Mouse (Mus musculus) embryonic facial prominence, embryonic 11.5 days (tissue): ENCODE measurements around the gene Fam198b. TPM values are rescaled to one million over a fixed set of nuclear protein-coding genes. Genes with fewer than 3 reads are reported as not detected.

Experiments used
- ATAC-seq: fragments of 200-750 bp; cut with Nextera tagmentation; replicated peaks from 2 replicates; pipeline ENCODE4 v1.8.0; 2017; ENCODE audit warnings: low read depth; ENCODE audit not compliant: insufficient number of reproducible peaks, low FRiP score, low TSS enrichment
- DNase-seq: peaks from one replicate; pipeline ENCODE4 v3.0.0-alpha.2; 2015; ENCODE audit warnings: low spot score
- H3K27ac ChIP-seq: fragments of 300-500 bp; sonication (generic); replicated peaks from 2 replicates; pipeline ENCODE4 v1.5.1; 2014; ENCODE audit warnings: mild to moderate bottlenecking, low read depth, low read length, control low read depth
- H3K27me3 ChIP-seq: fragments of 300-500 bp; sonication (generic); 2 replicates; pipeline ENCODE4 v1.6.1; 2014; ENCODE audit warnings: mild to moderate bottlenecking, low read length, moderate library complexity, mixed read lengths; ENCODE audit not compliant: control insufficient read depth, insufficient read depth
- H3K36me3 ChIP-seq: fragments of 300-500 bp; sonication (generic); replicated peaks from 2 replicates; pipeline ENCODE4 v1.6.1; 2014; ENCODE audit warnings: low read depth, mild to moderate bottlenecking, low read length, moderate library complexity, mixed read lengths; ENCODE audit not compliant: control insufficient read depth, insufficient read depth
- H3K4me1 ChIP-seq: fragments of 300-500 bp; sonication (generic); 2 replicates; pipeline ENCODE4 v1.6.1; 2014; ENCODE audit warnings: low read length, mixed read lengths; ENCODE audit not compliant: control insufficient read depth, insufficient read depth
- H3K4me2 ChIP-seq: fragments of 300-500 bp; sonication (generic); 2 replicates; pipeline ENCODE4 v1.6.1; 2014; ENCODE audit warnings: low read depth, mild to moderate bottlenecking, control low read depth, low read length, moderate library complexity
- H3K4me3 ChIP-seq: fragments of 300-500 bp; sonication (generic); 2 replicates; pipeline ENCODE4 v1.5.1; 2014; ENCODE audit warnings: low read depth, low read length, control low read depth
- H3K9ac ChIP-seq: fragments of 300-500 bp; sonication (generic); replicated peaks from 2 replicates; pipeline ENCODE4 v1.6.1; 2014; ENCODE audit warnings: mild to moderate bottlenecking, control low read depth, low read length
- H3K9me3 ChIP-seq: fragments of 300-500 bp; sonication (generic); replicated peaks from 2 replicates; pipeline ENCODE4 v1.6.1; 2016; ENCODE audit warnings: mild to moderate bottlenecking, low read length, inconsistent platforms, mixed read lengths; ENCODE audit not compliant: control insufficient read depth
- WGBS: fragments of 180-500 bp; shearing (Covaris S2); extraction: QIAGEN DNeasy Blood & Tissue Kit; methylation state at CpG from one replicate; pipeline ENCODE4 v1.1.7; 2014; 5-methylcytosine and 5-hydroxymethylcytosine counted together
- polyA plus RNA-seq: library from polyadenylated mRNA; unstranded; fragments of >200 nt; fragmentation: Nextera tagmentation; extraction: Ambion mirVana; gene quantifications from 2 replicates; pipeline ENCODE4 v1.2.1, GENCODE M21; 2014

The Fam198b gene
- polyA plus RNA-seq, 1 experiment from 2014 or later = 3.2 TPM

GRCm38 (mm10) chr3:79866526-79866925 is 17.8 kb upstream of the Fam198b start:
- Histone ChIP-seq H3K4me1 (no peaks in the 10 kb centered on the region), H3K27me3 (no peaks in the 10 kb centered on the region), H3K27ac (no peak overlapping the region), H3K4me2 (no peak overlapping the region), H3K4me3 (no peak overlapping the region), H3K9ac (no peak overlapping the region), H3K36me3 (no peaks in the 10 kb centered on the region), H3K9me3 (no peaks in the 10 kb centered on the region)
- 82% methylated on average over 9 of the region's 9 CpGs for WGBS
- DNase-seq (no peak), ATAC-seq (no peak)

DNA sequence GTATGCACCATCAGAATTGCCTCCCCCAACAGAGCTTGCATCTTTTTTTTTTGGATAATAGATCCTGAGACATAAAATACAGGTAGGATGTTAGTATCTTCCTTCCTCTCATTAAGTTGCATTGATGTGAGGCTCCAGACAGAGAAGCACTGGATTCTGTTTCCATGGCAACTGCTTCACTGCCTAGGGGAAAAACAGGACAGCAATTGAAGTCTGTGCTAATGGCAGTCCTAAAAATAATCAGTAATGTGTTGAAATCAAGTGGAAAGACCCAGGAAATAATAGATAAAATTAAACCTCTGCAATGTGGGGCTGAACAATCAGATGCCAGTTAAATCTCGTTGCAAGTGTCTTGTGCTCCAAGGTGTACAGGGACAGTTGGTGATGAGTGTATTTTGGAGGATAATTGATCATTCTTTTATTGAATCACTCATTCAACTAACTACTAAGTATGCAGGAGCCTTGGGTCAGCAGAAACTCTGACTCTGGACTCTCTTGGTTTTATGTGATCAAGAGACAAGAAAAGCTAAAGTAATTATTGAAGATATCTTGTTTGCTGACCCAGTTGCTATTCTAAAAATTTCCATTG is 17.1 kb upstream of the Fam198b start:
- Histone ChIP-seq H3K4me3 (no peak overlapping the region), H3K4me1 (no peaks in the 10 kb centered on the region), H3K9ac (no peak overlapping the region), H3K9me3 (no peaks in the 10 kb centered on the region), H3K36me3 (no peaks in the 10 kb centered on the region), H3K4me2 (no peak overlapping the region), H3K27ac (no peak overlapping the region), H3K27me3 (no peaks in the 10 kb centered on the region)
- 71% methylated on average over 1 of the region's 1 CpGs for WGBS
- no peak for DNase-seq
- ATAC-seq = no peak

- H3K27ac ChIP-seq = no peak overlapping the region
- DNase-seq (no peak), ATAC-seq (no peak)
- H3K36me3 ChIP-seq = no peaks in the 10 kb centered on the region
- H3K4me3 ChIP-seq = no peak overlapping the region
- 92% methylated on average over 5 of the region's 5 CpGs for WGBS
- no peak overlapping the region for H3K9ac ChIP-seq
- H3K27me3 ChIP-seq = no peaks in the 10 kb centered on the region
- no peaks in the 10 kb centered on the region for H3K4me1 ChIP-seq
- H3K4me2 ChIP-seq = no peak overlapping the region
- H3K9me3 ChIP-seq = no peaks in the 10 kb centered on the region
These were observed 8.9 kb upstream of the Fam198b start for GRCm38 (mm10) chr3:79875471-79875870.

DNA sequence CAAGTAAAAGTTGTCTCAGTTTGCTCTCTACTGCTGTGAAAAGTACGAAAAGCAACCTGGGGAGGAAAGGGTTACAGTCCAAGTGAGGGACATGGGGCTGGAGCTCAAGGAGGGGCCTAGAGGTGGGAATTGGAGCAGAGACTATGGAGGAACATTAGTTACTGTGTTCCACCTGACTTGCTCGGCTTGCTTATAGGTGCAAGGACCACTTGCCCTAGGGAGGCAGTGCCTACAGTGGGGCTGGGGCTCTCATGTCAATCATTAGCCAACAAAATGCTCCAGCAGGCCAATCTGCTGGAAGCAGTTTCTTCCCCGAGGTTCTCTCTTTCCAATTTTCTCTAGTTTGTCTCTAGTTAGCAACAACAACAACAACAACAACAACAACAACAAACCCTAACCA is 6.0 kb upstream of the Fam198b start:
- ATAC-seq (no peak), DNase-seq (no peak)
- WGBS = 68% methylated on average over 3 of the region's 3 CpGs
- Histone ChIP-seq H3K4me3 (no peak overlapping the region), H3K36me3 (no peaks in the 10 kb centered on the region), H3K27me3 (no peaks in the 10 kb centered on the region), H3K9me3 (no peaks in the 10 kb centered on the region), H3K4me2 (no peak overlapping the region), H3K4me1 (no peaks in the 10 kb centered on the region), H3K9ac (no peak overlapping the region), H3K27ac (no peak overlapping the region)

GRCm38 (mm10) chr3:79879246-79879645 is 5.1 kb upstream of the Fam198b start:
- DNase-seq = no peak
- Histone ChIP-seq H3K36me3 (no peaks in the 10 kb centered on the region), H3K9me3 (no peaks in the 10 kb centered on the region), H3K27ac (no peak overlapping the region), H3K27me3 (no peaks in the 10 kb centered on the region), H3K4me2 (no peak overlapping the region), H3K4me1 (no peaks in the 10 kb centered on the region), H3K9ac (no peak overlapping the region), H3K4me3 (no peak overlapping the region)
- WGBS = 64% methylated on average over 9 of the region's 9 CpGs
- no peak for ATAC-seq

GRCm38 (mm10) chr3:79881645-79882044 is 2.7 kb upstream of the Fam198b start:
- DNase-seq (no peak), ATAC-seq (no peak)
- no peaks in the 10 kb centered on the region for H3K36me3 ChIP-seq
- H3K9ac ChIP-seq = no peak overlapping the region
- no peaks in the 10 kb centered on the region for H3K4me1 ChIP-seq
- no peak overlapping the region for H3K4me3 ChIP-seq
- H3K4me2 ChIP-seq = no peak overlapping the region
- no peaks in the 10 kb centered on the region for H3K9me3 ChIP-seq
- 71% methylated on average over 2 of the region's 2 CpGs for whole genome bisulfite sequencing
- H3K27me3 ChIP-seq = no peaks in the 10 kb centered on the region
- no peak overlapping the region for H3K27ac ChIP-seq

GRCm38 (mm10) chr3:79883092-79883491 is 1.2 kb upstream of the Fam198b start:
- Histone ChIP-seq H3K9me3 (no peaks in the 10 kb centered on the region), H3K27ac (no peak overlapping the region), H3K4me3 (no peak overlapping the region), H3K36me3 (no peaks in the 10 kb centered on the region), H3K27me3 (no peaks in the 10 kb centered on the region), H3K4me1 (no peaks in the 10 kb centered on the region), H3K9ac (no peak overlapping the region), H3K4me2 (no peak overlapping the region)
- ATAC-seq = no peak
- DNase-seq = peak; percentile 68
- 42% methylated on average over 7 of the region's 7 CpGs for WGBS

DNA sequence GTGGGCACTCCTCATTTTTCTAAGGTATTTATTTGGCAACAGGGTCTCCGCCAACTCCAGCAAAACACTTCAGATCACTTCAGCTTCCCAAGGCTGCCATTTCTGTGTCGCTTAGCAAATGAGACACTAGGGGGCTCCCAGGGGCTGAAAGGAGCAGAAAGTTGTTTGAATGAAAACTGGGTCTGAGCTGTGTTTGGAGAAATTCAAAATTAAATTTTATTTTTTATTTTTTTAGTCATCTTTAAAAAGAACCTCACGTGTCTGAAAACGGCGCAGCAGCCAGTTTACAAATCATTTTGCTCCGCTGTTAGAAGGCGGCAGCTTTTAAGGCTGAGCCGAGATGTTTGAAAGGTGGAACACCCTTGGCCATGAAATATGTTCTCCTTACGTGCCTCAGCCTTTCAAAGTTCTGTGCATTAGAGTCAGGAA is 442 bp downstream of the Fam198b start:
- ATAC-seq = no peak
- H3K27me3 ChIP-seq = no peaks in the 10 kb centered on the region
- WGBS = 46% methylated on average over 9 of the region's 9 CpGs
- H3K27ac ChIP-seq = no peak overlapping the region
- no peak overlapping the region for H3K4me3 ChIP-seq
- H3K36me3 ChIP-seq = no peaks in the 10 kb centered on the region
- DNase-seq = peak; percentile 73
- H3K4me1 ChIP-seq = no peaks in the 10 kb centered on the region
- H3K9ac ChIP-seq = no peak overlapping the region
- H3K9me3 ChIP-seq = no peaks in the 10 kb centered on the region
- no peak overlapping the region for H3K4me2 ChIP-seq
